Mouse (Mus musculus): ENCODE measurements around the gene Chd5. TPM values are rescaled to one million over a fixed set of nuclear protein-coding genes. Genes with fewer than 3 reads are reported as not detected.

Gene Chd5
- 0.85 and 0.99 TPM in 2 replicates for polyA plus RNA-seq (2012; rRNA removed)

GRCm38 (mm10) chr4:152338419-152339292 is at the start of gene Chd5:
Gene Chd5, plus strand, starts transcription at chr4:152338651.
- H3K4me3 ChIP-seq (replicated peaks; ENCODE audit: extremely low read depth, low read depth, low read length): no peak within 1 kb of the TSS
- 1% methylated on average over 103 of the region's 120 CpGs for WGBS
- TF ChIP-seq CTCF (IDR thresholded peaks at IDR 0.05; ENCODE audit: insufficient read depth, low read length) (no peak), POLR2A (IDR thresholded peaks at IDR 0.05; ENCODE audit: borderline replicate concordance, extremely low read depth, low read depth, low read length) (no peak)
- H3K4me1 ChIP-seq (ENCODE audit: control insufficient read depth, insufficient read depth, low read length): no peaks in the 10 kb centered on the region
- no peak for DNase-seq

DNA sequence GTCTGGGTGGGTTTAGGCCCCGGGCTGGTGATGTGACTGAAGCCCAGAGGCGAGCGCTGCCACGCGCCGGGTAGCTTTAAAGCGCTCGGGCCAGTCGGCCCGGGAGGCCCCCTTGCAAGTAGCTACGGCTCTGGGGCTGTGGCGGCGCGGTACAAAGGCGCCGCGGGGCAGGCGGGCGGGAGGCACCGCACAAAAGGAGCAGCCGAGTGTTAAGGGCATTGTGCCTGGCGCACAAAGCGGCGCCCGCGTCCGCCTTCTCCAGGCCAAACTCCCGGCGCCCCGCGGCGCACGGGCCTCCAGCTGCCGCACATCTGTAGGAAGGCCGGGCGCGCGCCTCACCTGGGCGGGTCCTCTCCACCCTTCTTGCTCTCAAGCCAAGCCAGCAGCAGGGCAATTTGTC is 48.1 kb upstream of the Chd5 start:
- TF ChIP-seq POLR2A (IDR thresholded peaks at IDR 0.05; ENCODE audit: borderline replicate concordance, extremely low read depth, low read depth, low read length) (no peak), CTCF (IDR thresholded peaks at IDR 0.05; ENCODE audit: insufficient read depth, low read length) (no peak)
- Histone ChIP-seq H3K4me1 (ENCODE audit: control insufficient read depth, insufficient read depth, low read length) (no peaks in the 10 kb centered on the region), H3K4me3 (replicated peaks; ENCODE audit: extremely low read depth, low read depth, low read length) (no peak overlapping the region)
- DNase-seq: no peak
- 2% methylated on average over 39 of the region's 39 CpGs for WGBS

- no peak for DNase-seq
- no peak for TF ChIP-seq POLR2A (IDR thresholded peaks at IDR 0.05; ENCODE audit: borderline replicate concordance, extremely low read depth, low read depth, low read length)
- no peak for TF ChIP-seq CTCF (IDR thresholded peaks at IDR 0.05; ENCODE audit: insufficient read depth, low read length)
- no peaks in the 10 kb centered on the region for H3K4me1 ChIP-seq (ENCODE audit: control insufficient read depth, insufficient read depth, low read length)
- no peak overlapping the region for H3K4me3 ChIP-seq (replicated peaks; ENCODE audit: extremely low read depth, low read depth, low read length)
- 31% methylated on average over 11 of the region's 11 CpGs for WGBS
These were observed 47.5 kb upstream of the Chd5 start for GRCm38 (mm10) chr4:152290991-152291390.

- H3K4me3 ChIP-seq (replicated peaks; ENCODE audit: extremely low read depth, low read depth, low read length): no peak within 1 kb of the TSS
- peaks cover 2% of the 10 kb centered on the region; the same call in 1 of the 2 replicates for H3K4me1 ChIP-seq (ENCODE audit: control insufficient read depth, insufficient read depth, low read length)
- DNase-seq: no peak
- WGBS: 40% methylated on average over 6 of the region's 6 CpGs
- TF ChIP-seq POLR2A (IDR thresholded peaks at IDR 0.05; ENCODE audit: borderline replicate concordance, extremely low read depth, low read depth, low read length) (no peak), CTCF (IDR thresholded peaks at IDR 0.05; ENCODE audit: insufficient read depth, low read length) (no peak)
These were observed 46.9 kb upstream of the Chd5 start, which contains the start of gene Hes3 for GRCm38 (mm10) chr4:152291562-152291961. Gene Hes3, minus strand, starts transcription at chr4:152291662.

DNA sequence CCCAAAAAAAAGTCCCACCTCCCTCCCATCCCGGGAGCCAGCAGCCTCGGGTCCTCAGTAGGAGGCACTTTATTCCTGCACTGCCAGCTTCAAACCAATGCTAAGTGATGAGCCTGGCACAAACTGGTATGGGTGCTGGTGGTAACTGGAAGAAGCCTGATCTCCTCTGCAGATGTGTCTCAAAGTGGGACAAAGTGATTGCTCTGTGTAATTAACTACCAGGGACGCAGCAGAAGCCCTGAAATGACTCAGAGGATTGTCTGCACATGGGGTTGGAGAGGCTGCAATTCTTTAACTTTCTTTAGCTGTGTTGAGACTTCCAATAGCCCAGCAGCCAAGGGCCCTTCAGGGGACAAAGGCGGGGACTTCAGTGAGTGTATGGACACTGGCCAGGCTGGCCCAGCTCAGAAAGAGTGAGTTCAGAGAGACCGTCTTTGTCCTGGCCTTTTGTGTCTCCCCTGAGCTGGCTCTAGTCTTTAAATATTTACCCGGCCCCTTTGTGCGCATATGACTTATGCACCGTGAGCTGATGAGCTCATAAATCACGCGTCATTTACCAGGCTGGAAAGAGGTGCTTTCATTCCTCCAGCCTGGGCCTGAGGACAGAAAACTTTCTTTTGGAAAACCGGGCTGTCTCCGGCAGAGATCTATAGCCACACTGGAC is 46.2 kb upstream of the Chd5 start:
- no peak overlapping the region for H3K4me3 ChIP-seq (replicated peaks; ENCODE audit: extremely low read depth, low read depth, low read length)
- no peak for TF ChIP-seq POLR2A (IDR thresholded peaks at IDR 0.05; ENCODE audit: borderline replicate concordance, extremely low read depth, low read depth, low read length)
- no peak for TF ChIP-seq CTCF (IDR thresholded peaks at IDR 0.05; ENCODE audit: insufficient read depth, low read length)
- DNase-seq: no peak
- 30% methylated on average over 12 of the region's 12 CpGs for WGBS
- H3K4me1 ChIP-seq (ENCODE audit: control insufficient read depth, insufficient read depth, low read length): peaks cover 2% of the 10 kb centered on the region; the same call in 1 of the 2 replicates

- WGBS: 33% methylated on average over 10 of the region's 10 CpGs
- no peak overlapping the region for H3K4me3 ChIP-seq (replicated peaks; ENCODE audit: extremely low read depth, low read depth, low read length)
- DNase-seq: no peak
- no peak for TF ChIP-seq POLR2A (IDR thresholded peaks at IDR 0.05; ENCODE audit: borderline replicate concordance, extremely low read depth, low read depth, low read length)
- 0 out of 2 replicates have a peak, but pooled peaks have one; percentile 2 for TF ChIP-seq CTCF (IDR thresholded peaks at IDR 0.05; ENCODE audit: insufficient read depth, low read length)
- peaks cover 7% of the 10 kb centered on the region; the same call in 1 of the 2 replicates for H3K4me1 ChIP-seq (ENCODE audit: control insufficient read depth, insufficient read depth, low read length)
These were observed 44.1 kb upstream of the Chd5 start for GRCm38 (mm10) chr4:152294188-152294929.

- TF ChIP-seq CTCF (IDR thresholded peaks at IDR 0.05; ENCODE audit: insufficient read depth, low read length) (no peak), POLR2A (IDR thresholded peaks at IDR 0.05; ENCODE audit: borderline replicate concordance, extremely low read depth, low read depth, low read length) (no peak)
- WGBS: 17% methylated on average over 4 of the region's 4 CpGs
- Histone ChIP-seq H3K4me1 (ENCODE audit: control insufficient read depth, insufficient read depth, low read length) (peaks cover 7% of the 10 kb centered on the region; the same call in 1 of the 2 replicates), H3K4me3 (replicated peaks; ENCODE audit: extremely low read depth, low read depth, low read length) (no peak overlapping the region)
- no peak for DNase-seq
These were observed 42.5 kb upstream of the Chd5 start for GRCm38 (mm10) chr4:152295916-152296315.

GRCm38 (mm10) chr4:152296371-152296770 is 42.1 kb upstream of the Chd5 start:
- WGBS: 4% methylated on average over 8 of the region's 8 CpGs
- no peak for DNase-seq
- H3K4me3 ChIP-seq (replicated peaks; ENCODE audit: extremely low read depth, low read depth, low read length): peak overlapping the region; percentile 67
- TF ChIP-seq CTCF (IDR thresholded peaks at IDR 0.05; ENCODE audit: insufficient read depth, low read length) (no peak), POLR2A (IDR thresholded peaks at IDR 0.05; ENCODE audit: borderline replicate concordance, extremely low read depth, low read depth, low read length) (no peak)
- H3K4me1 ChIP-seq (ENCODE audit: control insufficient read depth, insufficient read depth, low read length): peaks cover 7% of the 10 kb centered on the region; the same call in 1 of the 2 replicates

Data from lung, adult 2 months (tissue).